Mouse (Mus musculus) adrenal gland, adult 2 months (tissue): ENCODE results near the gene Gtpbp4. TPM values are rescaled to one million over a fixed set of nuclear protein-coding genes. Genes with fewer than 3 reads are reported as not detected.
A peak's percentile ranks its signal among the peaks of the same experiment; 100 is the strongest.
"Not testable (repeated sequence)": the region's sequence is repeated elsewhere in the genome, so short reads cannot be mapped to it uniquely, and the experiment has no call there.

ENCODE experiments used
- DNase-seq: peaks from one replicate; pipeline ENCODE4 v3.0.0; 2021
- long read RNA-seq: library from polyadenylated mRNA; stranded (forward); transcript quantifications from one replicate; pipeline ENCODE4 v2.0.0, GENCODE M21; 2021
- polyA plus RNA-seq: library from polyadenylated mRNA; depleted of rRNA; stranded (reverse); fragments of >200 nt; gene quantifications from 2 replicates; pipeline ENCODE4 v1.2.3, GENCODE M21; 2012; rRNA removed
- total RNA-seq, 2 experiments: library from RNA; stranded (reverse); gene quantifications; 2 replicates each; pipeline ENCODE4 v1.2.3; 2021

Gene Gtpbp4
- total RNA-seq (10 to 100 TPM; 53.9 to 72.0 TPM), polyA plus RNA-seq (1.1 and 3.6 TPM in 2 replicates)
- long read RNA-seq, full-length matches to known transcripts, result 43 of 55 reads
- long read RNA-seq, partial matches to known transcripts, result 5 of 55 reads
- long read RNA-seq, other reads (novel, unspliced or antisense), result 7 of 55 reads

- DNase-seq, result peak; percentile 98
Observed at GRCm38 (mm10) chr13:8995990-8996786, at the start of gene Gtpbp4. Gene Gtpbp4 (minus strand): TSS chr13:8996083.

DNA sequence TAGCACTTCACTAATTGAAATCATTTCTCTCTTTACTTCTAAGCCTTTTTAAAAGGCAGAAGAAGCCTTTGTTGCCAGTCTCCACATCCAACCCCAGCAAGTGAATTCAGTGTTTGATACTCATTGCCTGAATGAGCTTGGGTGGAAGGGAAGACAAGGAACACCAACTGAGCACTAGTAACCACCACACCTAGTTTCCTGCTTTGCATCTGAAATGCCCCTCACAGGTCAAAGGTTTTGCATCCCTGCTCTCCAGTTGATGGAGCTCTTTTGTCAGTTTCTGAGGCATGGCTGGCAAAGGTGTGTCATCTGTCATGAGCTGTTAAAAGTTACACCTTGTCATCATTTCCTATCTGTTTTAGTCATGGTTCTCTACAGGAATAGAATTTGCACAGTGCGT is 48.8 kb upstream of the Gtpbp4 start:
- DNase-seq, result no peak

DNA sequence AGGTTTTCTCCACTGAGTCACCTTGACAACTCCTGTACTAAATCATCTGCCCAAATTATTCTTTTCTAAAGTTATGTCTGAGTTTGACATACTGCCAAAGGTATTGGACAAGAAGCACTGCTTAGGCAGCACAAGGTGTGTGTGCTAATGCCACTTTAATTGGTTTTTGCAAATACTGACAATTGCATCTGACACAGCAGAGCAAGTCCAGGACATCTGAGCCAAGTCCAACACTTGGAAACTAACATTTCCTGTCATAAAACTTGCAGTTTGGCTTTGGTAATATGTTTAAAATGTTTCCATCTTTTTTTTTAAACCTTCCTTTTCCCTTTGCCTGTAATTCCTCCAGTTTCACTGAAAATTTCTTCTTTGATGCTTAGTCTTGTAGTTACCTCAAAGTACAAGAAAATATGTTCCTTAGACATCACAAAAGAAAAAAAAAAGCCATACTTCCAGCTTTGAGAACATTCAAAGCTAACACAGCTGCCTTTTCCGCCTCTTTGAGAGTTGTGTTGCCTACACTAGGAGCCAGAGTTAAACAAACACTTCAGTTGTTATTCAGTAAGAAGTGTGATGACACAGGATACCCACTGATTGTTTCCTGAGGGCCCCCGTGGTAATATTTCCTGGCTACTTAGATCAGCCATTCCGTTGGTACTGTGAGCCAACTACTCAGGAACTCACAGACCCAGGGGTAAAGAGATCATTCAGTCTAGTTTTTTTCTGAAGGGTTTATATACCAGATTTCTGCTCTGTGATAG is 47.6 kb upstream of the Gtpbp4 start:
- DNase-seq, result no peak

- DNase-seq, result no peak
Observed at GRCm38 (mm10) chr13:9040626-9041025, 44.7 kb upstream of the Gtpbp4 start.

GRCm38 (mm10) chr13:9031996-9032661 is 36.2 kb upstream of the Gtpbp4 start:
- DNase-seq, result no peak

GRCm38 (mm10) chr13:9030364-9030763 is 34.5 kb upstream of the Gtpbp4 start:
- no peak for DNase-seq

DNA sequence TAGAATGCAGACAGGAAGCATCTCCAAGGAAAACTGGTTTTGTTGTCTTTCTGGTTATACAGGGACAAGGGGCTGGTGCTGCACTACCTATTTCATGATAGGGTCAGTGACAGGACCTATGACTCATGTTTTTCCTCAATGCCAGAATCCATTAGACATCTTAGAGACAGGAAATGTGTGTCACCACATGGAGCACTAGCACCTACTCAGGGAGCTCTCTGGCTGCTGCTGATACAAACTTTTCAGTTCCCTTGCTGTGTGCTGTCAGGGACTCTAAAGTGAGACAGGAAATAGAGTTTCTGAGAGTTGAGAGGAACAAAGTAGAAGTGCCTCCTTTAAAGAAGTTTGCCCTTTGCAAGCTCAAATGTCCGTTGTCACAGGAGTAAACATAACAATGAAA is 31.4 kb upstream of the Gtpbp4 start:
- no peak for DNase-seq

- no peak for DNase-seq
Observed at GRCm38 (mm10) chr13:9022623-9023022, 26.7 kb upstream of the Gtpbp4 start.

- DNase-seq, result peak; percentile 83
Observed at GRCm38 (mm10) chr13:9021556-9021955, 25.7 kb upstream of the Gtpbp4 start.

DNA sequence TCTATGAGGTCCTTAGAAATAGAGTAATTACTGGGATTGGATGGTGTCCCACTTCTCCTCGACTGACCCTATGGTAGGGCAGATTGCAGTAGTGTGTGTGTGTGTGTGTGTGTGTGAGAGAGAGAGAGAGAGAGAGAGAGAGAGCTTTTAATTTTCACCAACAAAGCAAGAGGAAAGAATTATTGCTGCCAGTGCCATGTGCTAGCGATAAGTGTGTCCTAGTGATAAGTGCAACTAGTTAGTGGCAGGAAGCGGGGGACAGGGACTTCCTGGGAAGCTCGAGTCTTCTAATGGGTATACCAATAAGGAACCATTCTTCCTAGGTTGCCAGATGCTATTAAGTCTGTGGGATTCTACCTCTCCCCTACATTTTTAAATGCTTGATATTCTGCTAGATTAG is 23.8 kb upstream of the Gtpbp4 start:
- no peak for DNase-seq

- DNase-seq, result no peak
Observed at GRCm38 (mm10) chr13:9018974-9019587, 23.2 kb upstream of the Gtpbp4 start.

GRCm38 (mm10) chr13:9017190-9017589 is 21.3 kb upstream of the Gtpbp4 start:
- DNase-seq, result peak; percentile 73

DNA sequence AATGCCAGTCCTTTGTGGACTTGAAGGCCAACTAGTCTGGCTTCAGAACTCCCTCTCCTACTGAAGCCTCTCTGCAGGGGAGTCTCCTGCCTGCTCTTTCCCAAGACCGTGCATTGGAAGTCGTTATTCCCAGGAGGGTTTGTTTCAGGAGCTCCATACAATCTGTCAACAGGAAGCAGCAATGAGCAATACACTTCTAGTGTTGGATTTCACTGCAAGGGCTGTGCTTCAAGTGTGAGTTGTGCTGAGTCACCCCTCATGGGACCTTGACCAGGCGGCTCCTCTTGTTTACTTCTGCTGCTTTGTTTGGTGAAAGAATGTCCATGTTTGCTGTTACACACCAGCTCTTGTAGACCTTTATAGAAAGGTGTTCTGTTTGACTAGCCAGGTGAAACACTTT is 18.5 kb upstream of the Gtpbp4 start:
- DNase-seq, result peak; percentile 62

GRCm38 (mm10) chr13:9013483-9013882 is 17.6 kb upstream of the Gtpbp4 start:
- DNase-seq, result no peak

- DNase-seq, result peak; percentile 31
Observed at GRCm38 (mm10) chr13:9011596-9012350, 15.9 kb upstream of the Gtpbp4 start.

- peak; percentile 64 for DNase-seq
Observed at GRCm38 (mm10) chr13:9003306-9003705, 7.4 kb upstream of the Gtpbp4 start.

DNA sequence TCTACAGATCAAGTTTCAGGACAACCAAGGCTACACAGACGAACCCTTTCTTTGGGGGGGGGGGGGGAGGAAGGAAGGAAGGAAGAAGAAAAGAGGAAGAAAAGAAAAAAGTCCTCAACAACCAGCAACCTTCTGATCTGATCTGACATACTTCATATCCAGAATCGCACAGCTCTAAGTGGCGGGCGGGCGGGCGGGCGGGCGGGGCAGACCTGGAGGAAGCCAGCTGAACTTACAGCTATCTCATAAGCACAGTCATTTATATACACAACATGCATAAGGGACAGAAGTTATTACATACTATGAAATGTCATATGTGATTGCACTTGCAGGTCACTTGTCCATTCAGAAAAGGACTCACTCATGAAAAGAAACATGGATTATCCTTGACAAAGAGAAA is 3.6 kb upstream of the Gtpbp4 start:
- DNase-seq, result no peak

DNA sequence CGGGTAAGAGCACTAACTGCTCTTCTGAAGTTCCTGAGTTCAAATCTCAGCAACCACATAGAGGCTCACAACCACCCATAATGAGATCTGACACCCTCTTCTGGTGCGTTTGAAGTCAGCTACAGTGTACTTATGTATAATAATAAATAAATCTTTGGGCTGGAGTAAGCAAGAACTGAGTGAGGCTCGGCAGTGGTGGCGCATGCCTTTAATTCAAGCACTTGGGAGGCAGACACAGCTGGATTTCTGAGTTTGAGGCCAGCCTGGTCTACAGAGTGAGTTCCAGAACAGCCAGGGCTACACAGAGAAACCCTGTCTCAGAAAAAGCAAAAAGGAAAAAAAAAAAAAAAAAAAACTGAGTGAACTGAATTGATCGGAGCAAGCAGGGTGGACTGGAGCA is 1.3 kb upstream of the Gtpbp4 start:
- not testable (repeated sequence) for DNase-seq

GRCm38 (mm10) chr13:8995159-8995989 is 509 bp downstream of the Gtpbp4 start:
- no peak for DNase-seq

GRCm38 (mm10) chr13:8992231-8992630 is 3.7 kb downstream of the Gtpbp4 start:
- DNase-seq, result no peak
